Mouse (Mus musculus): ENCODE data around the gene D330045A20Rik. TPM values are rescaled to one million over a fixed set of nuclear protein-coding genes. Genes with fewer than 3 reads are reported as not detected.
"Not testable (repeated sequence)": the region's sequence is repeated elsewhere in the genome, so short reads cannot be mapped to it uniquely, and the experiment has no call there.

The D330045A20Rik gene
- polyA plus RNA-seq, 1 experiment from 2014 or later: not detected

GRCm38 (mm10) chrX:139578649-139579278, 98.6 kb downstream of the D330045A20Rik start:
- no peak for TF ChIP-seq CTCF (IDR thresholded peaks at IDR 0.05)
- no peak for DNase-seq (ENCODE audit: low read depth, low spot score)
- in situ Hi-C loops (cut with MboI; ENCODE audit: low pct_unique_long_range_greater_than_20kb): no loop called here

DNA sequence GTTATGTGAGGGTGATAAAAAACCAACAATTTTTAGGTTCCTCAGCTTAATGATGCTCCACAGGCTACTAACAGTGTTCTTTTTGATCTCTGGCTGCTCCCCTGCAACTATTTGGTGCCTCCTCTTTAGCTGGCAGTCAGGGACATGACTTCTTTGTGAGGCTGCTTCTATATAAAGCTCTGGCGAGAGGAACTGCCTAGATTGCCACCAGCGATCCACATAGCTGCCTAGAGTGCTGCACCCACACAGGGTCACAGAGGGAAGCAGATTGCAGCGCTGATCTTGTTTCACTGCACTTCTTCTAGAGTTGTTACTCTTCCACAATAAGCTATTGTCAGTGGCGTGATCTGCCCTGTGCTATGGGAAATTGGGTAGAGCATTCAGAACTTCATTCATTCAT, 103.4 kb downstream of the D330045A20Rik start:
- ChIA-PET CTCF (no interaction called here), POLR2A (no interaction called here)
- DNase-seq (ENCODE audit: low read depth, low spot score) (no peak), ATAC-seq (no peak)
- peaks cover 16% of the 10 kb centered on the region for H3K27me3 ChIP-seq
- TF ChIP-seq CTCF (IDR thresholded peaks at IDR 0.05): no peak
- in situ Hi-C loops (cut with MboI; ENCODE audit: low pct_unique_long_range_greater_than_20kb): no loop called here

More at GRCm38 (mm10) chrX:139578649-139579278, 98.6 kb downstream of the D330045A20Rik start:
- no peaks in the 10 kb centered on the region for H3K27me3 ChIP-seq
- ChIA-PET POLR2A (interaction anchor here (1.2 kb wide), 1 partner anchor 17 kb away, joined by 3 read pairs; no protein-coding TSS in a partner anchor), CTCF (no interaction called here)
- no peak for ATAC-seq

- CTCF ChIA-PET; DNase-seq (ENCODE audit: low read depth, low spot score); ATAC-seq; in situ Hi-C loops (cut with MboI; ENCODE audit: low pct_unique_long_range_greater_than_20kb); POLR2A ChIA-PET: not testable (repeated sequence)
- peaks cover 16% of the 10 kb centered on the region for H3K27me3 ChIP-seq
Observed at GRCm38 (mm10) chrX:139586676-139587075, 106.5 kb downstream of the D330045A20Rik start.

DNA sequence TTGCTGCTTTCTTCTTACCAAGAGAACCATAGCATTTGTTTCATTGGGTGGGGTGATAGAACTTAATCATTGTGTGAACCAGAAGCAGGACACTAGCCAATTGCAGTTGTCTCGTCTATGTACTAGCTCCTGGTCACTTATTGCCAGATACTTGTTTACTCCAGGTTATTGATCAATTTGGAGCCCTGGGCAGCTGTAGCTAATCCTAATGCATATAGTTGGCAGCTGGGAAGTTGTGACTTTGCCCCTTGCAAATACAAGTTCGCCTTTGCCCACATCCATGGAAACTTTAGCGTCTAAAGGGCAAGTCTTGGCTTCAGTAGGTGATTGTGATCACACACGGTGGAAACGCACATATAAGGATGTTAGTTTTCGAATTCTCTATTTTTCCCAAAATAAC, 116.2 kb downstream of the D330045A20Rik start:
- DNase-seq (ENCODE audit: low read depth, low spot score): no peak
- H3K27me3 ChIP-seq: peaks cover 39% of the 10 kb centered on the region
- no peak for ATAC-seq
- TF ChIP-seq CTCF (IDR thresholded peaks at IDR 0.05): no peak
- CTCF ChIA-PET: interaction anchor here (1.1 to 1.5 kb wide), 2 partner anchors 8 to 12 kb away, joined by 4 to 5 read pairs; no protein-coding TSS in a partner anchor
- in situ Hi-C loops (cut with MboI; ENCODE audit: low pct_unique_long_range_greater_than_20kb): no loop called here
- POLR2A ChIA-PET: no interaction called here

Other genes starting within 250 kb of the D330045A20Rik start
- not detected for gene Trap1a, start 146.7 kb upstream of the D330045A20Rik start, polyA plus RNA-seq (2021)
- 54.2 TPM for gene Rnf128, start 82.9 kb downstream of the D330045A20Rik start, polyA plus RNA-seq (2021)
- gene Tbc1d8b, start 204.6 kb downstream of the D330045A20Rik start, polyA plus RNA-seq (2021): 14.0 TPM
- 0.47 TPM for gene Gm15013, start 234.1 kb downstream of the D330045A20Rik start, polyA plus RNA-seq (2021)